Mouse (Mus musculus) CH12.LX (cell line): ENCODE measurements around the gene Lix1l. TPM values are rescaled to one million over a fixed set of nuclear protein-coding genes. Genes with fewer than 3 reads are reported as not detected.
"Not testable (repeated sequence)": the region's sequence is repeated elsewhere in the genome, so short reads cannot be mapped to it uniquely, and the experiment has no call there.

Source experiments
- DNase-seq: peaks from one replicate; pipeline ENCODE4 v3.0.0-alpha.2; 2013; ENCODE audit errors: extremely low read depth
- H3K27ac ChIP-seq: 2 replicates; pipeline ENCODE4 v1.5.1; 2012; ENCODE audit warnings: low read depth, mild to moderate bottlenecking, control low read depth, moderate library complexity; ENCODE audit not compliant: insufficient read depth
- H3K27me3 ChIP-seq: replicated peaks from 2 replicates; pipeline ENCODE3; 2012; ENCODE audit warnings: inconsistent platforms
- H3K36me3 ChIP-seq, 2 experiments: replicated peaks in 1 of 2; 2 replicates each; pipeline versions ENCODE3 to v1.6.1; 2012; ENCODE audit warnings: inconsistent platforms in 1 of 2, low read length in 1 of 2, mild to moderate bottlenecking in 1 of 2, mixed read lengths in 1 of 2, moderate library complexity in 1 of 2; ENCODE audit not compliant: control insufficient read depth in 1 of 2, insufficient read depth in 1 of 2
- H3K4me1 ChIP-seq, 2 experiments: 2 replicates each; pipeline ENCODE4 v1.6.1; 2012; ENCODE audit warnings: inconsistent platforms in 1 of 2, moderate library complexity in 1 of 2; ENCODE audit not compliant: insufficient read depth in 2 of 2, control insufficient read depth in 1 of 2
- H3K4me2 ChIP-seq: 2 replicates; pipeline ENCODE4 v1.6.1; 2012; ENCODE audit warnings: low read depth, mild to moderate bottlenecking, control low read depth; ENCODE audit not compliant: poor library complexity, insufficient read depth, severe bottlenecking
- H3K4me3 ChIP-seq, 3 experiments: fragments of 150-350 bp in 1 of 3; sonication (generic) in 1 of 3; replicated peaks in 1 of 3; 2 replicates each; pipeline versions ENCODE3 to v1.5.1; 2011 to 2012; ENCODE audit warnings: low read depth in 2 of 3, low read length in 2 of 3, mild to moderate bottlenecking in 2 of 3, moderate library complexity in 2 of 3, control low read depth in 1 of 3, improper control_type of control experiment in 1 of 3, inconsistent platforms in 1 of 3, mixed read lengths in 1 of 3; ENCODE audit not compliant: poor library complexity in 1 of 3
- H3K79me2 ChIP-seq: replicated peaks from 2 replicates; pipeline ENCODE4 v1.6.1; 2012; ENCODE audit warnings: mild to moderate bottlenecking, moderate library complexity; ENCODE audit not compliant: control insufficient read depth, poor library complexity, insufficient read depth, severe bottlenecking; ENCODE audit errors: extremely low read depth
- H3K9ac ChIP-seq: 2 replicates; pipeline ENCODE4 v1.6.1; 2012; ENCODE audit warnings: low read depth, mild to moderate bottlenecking, control low read depth, moderate library complexity; ENCODE audit not compliant: insufficient read depth
- H3K9me3 ChIP-seq: replicated peaks from 2 replicates; pipeline ENCODE3; 2012; ENCODE audit warnings: low read length, inconsistent platforms, mixed read lengths
- BHLHE40 ChIP-seq: IDR thresholded peaks from 2 replicates; pipeline ENCODE4 v1.6.1; 2011; ENCODE audit warnings: mild to moderate bottlenecking, low read depth, low read length, improper control_type of control experiment
- E2F4 ChIP-seq: IDR thresholded peaks from 2 replicates; pipeline ENCODE4 v1.6.1; 2011; ENCODE audit warnings: low read depth, low read length, improper control_type of control experiment; ENCODE audit not compliant: insufficient replicate concordance
- ELF1 ChIP-seq: IDR thresholded peaks from 2 replicates; pipeline ENCODE4 v1.6.1; 2014; ENCODE audit warnings: low read depth, mild to moderate bottlenecking, inconsistent platforms, low read length, improper control_type of control experiment
- EP300 ChIP-seq: IDR thresholded peaks from 2 replicates; pipeline ENCODE4 v1.6.1; 2011; ENCODE audit warnings: low read length, improper control_type of control experiment
- ETS1 ChIP-seq: conservative IDR thresholded peaks from 2 replicates; pipeline ENCODE4 v1.6.1; 2012; ENCODE audit warnings: low read depth, mild to moderate bottlenecking, inconsistent platforms, low read length, improper control_type of control experiment, moderate library complexity
- GABPA ChIP-seq: IDR thresholded peaks from 2 replicates; pipeline ENCODE4 v1.6.1; 2012; ENCODE audit warnings: low read depth, low read length, improper control_type of control experiment, inconsistent platforms; ENCODE audit not compliant: insufficient replicate concordance
- IRF4 ChIP-seq: IDR thresholded peaks from 2 replicates; pipeline ENCODE4 v1.6.1; 2014; ENCODE audit warnings: low read depth, mild to moderate bottlenecking, inconsistent platforms, low read length, improper control_type of control experiment
- JUND ChIP-seq: conservative IDR thresholded peaks from 2 replicates; pipeline ENCODE4 v1.6.1; 2011; ENCODE audit warnings: low read depth, low read length, improper control_type of control experiment
- MAZ ChIP-seq: IDR thresholded peaks from 2 replicates; pipeline ENCODE4 v1.6.1; 2012; ENCODE audit warnings: low read depth, mild to moderate bottlenecking, inconsistent platforms, low read length, improper control_type of control experiment, moderate library complexity
- MXI1 ChIP-seq: IDR thresholded peaks from 2 replicates; pipeline ENCODE4 v1.6.1; 2011; ENCODE audit warnings: mild to moderate bottlenecking, low read depth, low read length, improper control_type of control experiment
- NELFE ChIP-seq: IDR thresholded peaks from 2 replicates; pipeline ENCODE4 v1.6.1; 2011; ENCODE audit warnings: low read depth, low read length, improper control_type of control experiment
- NRF1 ChIP-seq: IDR thresholded peaks from 2 replicates; pipeline ENCODE4 v1.6.1; 2014; ENCODE audit warnings: low read depth, mild to moderate bottlenecking, inconsistent platforms, low read length, improper control_type of control experiment, moderate library complexity
- PAX5 ChIP-seq: IDR thresholded peaks from 2 replicates; pipeline ENCODE4 v1.6.1; 2012; ENCODE audit warnings: low read length, inconsistent platforms, mixed read lengths
- POLR2AphosphoS2 ChIP-seq: IDR thresholded peaks from 2 replicates; pipeline ENCODE4 v1.6.1; 2011; ENCODE audit warnings: low read depth, low read length, improper control_type of control experiment
- SMC3 ChIP-seq: IDR thresholded peaks from 2 replicates; pipeline ENCODE4 v1.6.1; 2011; ENCODE audit warnings: low read depth, low read length, improper control_type of control experiment
- TCF12 ChIP-seq: IDR thresholded peaks from 2 replicates; pipeline ENCODE4 v1.6.1; 2014; ENCODE audit warnings: low read depth, mild to moderate bottlenecking, inconsistent platforms, low read length, improper control_type of control experiment
- UBTF ChIP-seq: IDR thresholded peaks from 2 replicates; pipeline ENCODE4 v1.6.1; 2012; ENCODE audit warnings: low read depth, mild to moderate bottlenecking, inconsistent platforms, low read length, improper control_type of control experiment, moderate library complexity
- ZC3H11A ChIP-seq: IDR thresholded peaks from 2 replicates; pipeline ENCODE4 v1.6.1; 2012; ENCODE audit warnings: low read depth, mild to moderate bottlenecking, inconsistent platforms, low read length, improper control_type of control experiment
- ZMIZ1 ChIP-seq: IDR thresholded peaks from 2 replicates; pipeline ENCODE4 v1.6.1; 2012; ENCODE audit warnings: low read depth, mild to moderate bottlenecking, inconsistent platforms, low read length, improper control_type of control experiment
- dilution Hi-C: fragments of 300-500 bp; cut with MboI; formaldehyde crosslinking; loops from 2 replicates; pipeline ENCODE4 v1.14.3; 2020; ENCODE audit warnings: low sequenced_read_pairs; ENCODE audit not compliant: extremely low pct_unique_long_range_greater_than_20kb, extremely low pct_ligation_motif_present
- in situ Hi-C: fragments of 300-500 bp; cut with MboI; formaldehyde crosslinking; loops from 3 replicates; pipeline ENCODE4 v1.14.3; 2019; ENCODE audit warnings: low sequenced_read_pairs, low pct_ligation_motif_present, low pct_unique_long_range_greater_than_20kb, mixed read lengths
- polyA plus RNA-seq: library from polyadenylated mRNA; unstranded; fragments of >175 nt; gene quantifications from 2 replicates; pipeline ENCODE4 v1.2.1, GENCODE M21; 2012; ENCODE audit warnings: low read depth; ENCODE audit not compliant: insufficient read length
- total RNA-seq, 2 experiments: library from RNA; depleted of rRNA; stranded (reverse); fragments of 300-350 nt in 1 of 2; fragments of >200 nt in 1 of 2; gene quantifications; 2 replicates each; pipeline ENCODE4 v1.2.3; 2012 to 2014

Lix1l gene
- total and polyA plus RNA-seq, 3 experiments: 4.0 to 4.6 (median 4.5) TPM

DNA sequence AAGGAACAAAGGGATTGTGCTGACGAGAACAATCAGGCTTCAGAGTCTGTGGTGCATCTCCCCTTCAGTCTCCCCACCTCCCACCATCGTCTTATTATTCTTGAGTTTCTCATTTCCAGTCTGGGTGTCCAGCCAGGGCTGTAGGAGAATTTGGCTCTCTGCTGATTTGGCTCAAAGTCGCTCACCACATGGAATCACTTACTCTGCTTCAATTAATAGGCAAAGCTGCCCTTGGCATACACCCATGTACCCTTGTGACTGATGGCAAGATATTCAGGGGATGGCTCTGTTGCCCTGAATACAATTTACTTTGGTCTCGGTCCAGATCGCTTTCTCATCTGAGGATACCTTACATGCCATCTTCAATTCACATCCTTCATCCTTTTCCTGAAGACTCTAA is 2.4 kb downstream of the Lix1l start:
- Histone ChIP-seq H3K9me3 (peaks cover 2% of the 10 kb centered on the region), H3K9ac (no peak overlapping the region), H3K27me3 (no peaks in the 10 kb centered on the region), H3K27ac (no peak overlapping the region), H3K79me2 (no peaks in the 10 kb centered on the region), H3K4me2 (no peak overlapping the region), H3K4me3 (no peak overlapping the region), H3K36me3 (peaks cover 0 to 15% of the 10 kb centered on the region in 2 experiments), H3K4me1 (peaks cover 4 to 20% of the 10 kb centered on the region in 2 experiments; a peak in 2 of 4 replicates)
- DNase-seq: no peak
- dilution Hi-C loops (no loop called here), in situ Hi-C loops (no loop called here)
- TF ChIP-seq BHLHE40 (no peak), ELF1 (no peak), UBTF (no peak), ZMIZ1 (no peak), NRF1 (no peak), JUND (no peak), NELFE (no peak), ETS1 (no peak), E2F4 (no peak), TCF12 (no peak), MAZ (no peak), MXI1 (no peak), ZC3H11A (no peak), PAX5 (no peak), GABPA (no peak), EP300 (no peak), SMC3 (no peak), IRF4 (no peak), POLR2AphosphoS2 (no peak)

- H3K9ac ChIP-seq, H3K27ac ChIP-seq, dilution Hi-C loops, H3K9me3 ChIP-seq, H3K4me2 ChIP-seq, H3K27me3 ChIP-seq, DNase-seq, in situ Hi-C loops, H3K79me2 ChIP-seq, H3K4me1 ChIP-seq, H3K4me3 ChIP-seq: not testable (repeated sequence)
- peaks cover 0 to 20% of the 10 kb centered on the region in 2 experiments for H3K36me3 ChIP-seq
Measured at GRCm38 (mm10) chr3:96606007-96606406, 5.1 kb downstream of the Lix1l start.
